ENCODE assay signal across 22 mouse cellular contexts in the genomic region with DNA sequence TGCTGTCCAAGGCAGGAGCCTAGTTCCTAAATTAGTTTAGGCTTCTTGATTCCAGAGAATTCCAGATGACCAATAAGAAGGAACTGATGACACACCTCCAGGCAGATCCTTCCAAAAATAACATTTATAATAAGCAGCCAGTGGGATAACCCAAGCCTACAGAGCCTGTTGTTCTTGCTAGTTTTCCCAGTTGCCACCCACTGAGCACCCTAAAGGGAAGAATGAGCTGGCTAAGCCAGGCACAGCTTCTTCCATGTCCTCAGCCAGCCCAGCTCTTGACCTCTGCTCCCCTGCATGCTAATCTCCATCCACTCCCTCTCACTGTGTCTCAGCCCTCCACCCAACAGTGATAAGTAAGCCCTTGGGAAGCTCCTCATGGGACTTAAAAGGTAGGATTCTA. TPM values are rescaled to one million over a fixed set of nuclear protein-coding genes. Genes with fewer than 3 reads are reported as not detected.
DNase-seq lines count a peak whose midpoint lies in the region; ATAC-seq and TF ChIP-seq lines count a peak whose summit lies in the region.
"Had no signal": no experiment of that assay in that cellular context is flagged by ENCODE, and none has a peak within 500 bp of the region (broad histone marks: within the 10 kb centered on the region; RNA-seq: fewer than 3 reads in every experiment).

No protein-coding gene starts in this region.

- peak; percentile 41; the same call in 1 of the 2 replicates for ATAC-seq in frontal cortex, adult (ENCODE audit: low TSS enrichment)
- no peak for ATAC-seq in monocyte, adult 5-6 weeks (replicated peaks; ENCODE audit: insufficient number of reproducible peaks, low FRiP score, low TSS enrichment, poor library complexity, severe bottlenecking)
- ATAC-seq: forebrain, embryonic 16.5 days; intestine, postnatal 0 days had no signal

- H3K79me2 ChIP-seq in myocyte (ENCODE audit: control insufficient read depth, insufficient read depth), result peaks cover 39% of the 10 kb centered on the region

- H3K4me2 ChIP-seq in myocyte (ENCODE audit: low read depth), result peak overlapping the region; percentile 1
- H3K4me2 ChIP-seq: embryonic facial prominence, embryonic 13.5 days; hindbrain, embryonic 15.5 days had no signal

- H3K4me1 ChIP-seq in thymus, adult 2 months (replicated peaks; ENCODE audit: control insufficient read depth, insufficient read depth, low read length), result peaks cover 27% of the 10 kb centered on the region
- H3K4me1 ChIP-seq: embryonic facial prominence, embryonic 13.5 days; hindbrain, embryonic 15.5 days had no signal

- H3ac ChIP-seq in myocyte (ENCODE audit: control insufficient read depth, insufficient read length), result no peak overlapping the region

- TF ChIP-seq CTCF in thymus, adult 2 months (IDR thresholded peaks at IDR 0.05; ENCODE audit: borderline replicate concordance, control insufficient read depth, extremely low read depth, insufficient read depth, low read length, poor library complexity), result no peak

- intact Hi-C loops in left cerebral cortex, postnatal 4 days (cut with DNase I), result no loop called here
- intact Hi-C loops in left cerebral cortex, postnatal 14 days (cut with DNase I), result no loop called here

- peak overlapping the region; percentile 10 for H3K27ac ChIP-seq in thymus, adult 2 months (ENCODE audit: control insufficient read depth, insufficient read depth, low read length)
- H3K27ac ChIP-seq: embryonic facial prominence, embryonic 13.5 days; hindbrain, embryonic 15.5 days had no signal

- H3K4me3 ChIP-seq in thymus, adult 2 months (ENCODE audit: control insufficient read depth, insufficient read depth, low read length), result no peak overlapping the region
- no peak overlapping the region for H3K4me3 ChIP-seq in myocyte
- H3K4me3 ChIP-seq: embryonic facial prominence, embryonic 13.5 days; hindbrain, embryonic 15.5 days; megakaryocyte, embryonic 14.5 days had no signal

- no peak for TF ChIP-seq POLR2A in thymus, adult 2 months (IDR thresholded peaks at IDR 0.05; ENCODE audit: control insufficient read depth, extremely low read depth, insufficient read depth, low read length, poor library complexity)
- TF ChIP-seq POLR2A in myocyte (IDR thresholded peaks at IDR 0.05; ENCODE audit: insufficient read length, low read depth), result no peak

- H3K27me3 ChIP-seq in thymus, adult 2 months (ENCODE audit: control insufficient read depth, insufficient read depth, low read length), result no peaks in the 10 kb centered on the region
- H3K27me3 ChIP-seq in myocyte (ENCODE audit: control insufficient read depth, insufficient read depth, insufficient read length), result no peaks in the 10 kb centered on the region
- H3K27me3 ChIP-seq: embryonic facial prominence, embryonic 13.5 days; hindbrain, embryonic 15.5 days; megakaryocyte, embryonic 14.5 days had no signal

- DNase-seq in frontal cortex, postnatal 36 days (ENCODE audit: low spot score in 2 of 2), result no peak
- DNase-seq in left cerebral cortex, postnatal 4 days, result peak; percentile 9
- DNase-seq in left cerebral cortex, postnatal 14 days (ENCODE audit: low spot score in 2 of 2), result no peak
- DNase-seq in thymus, adult 2 months, result no peak
- no peak for DNase-seq in thymus, postnatal 25 days
- DNase-seq: adrenal gland, adult 8-10 months; cerebellum, adult 11 months; cerebellum, postnatal 14 days; kidney, postnatal 10 days; liver; lung, postnatal 14 days; right cerebral cortex, postnatal 14 days; spleen, adult 18-20 months; thymus, adult 18-20 months had no signal

- no peaks in the 10 kb centered on the region for H3K36me3 ChIP-seq in thymus, adult 2 months (ENCODE audit: control insufficient read depth, insufficient read depth, low read length)
- H3K36me3 ChIP-seq in myocyte (ENCODE audit: control insufficient read depth, insufficient read depth), result peaks cover 91% of the 10 kb centered on the region
- H3K36me3 ChIP-seq: hindbrain, embryonic 15.5 days had no signal

TF ChIP-seq in myocyte, 11 proteins besides CTCF, POLR2A, EP300 and RAD21:
- TF ChIP-seq E2F4 (IDR thresholded peaks at IDR 0.05; ENCODE audit: insufficient read depth) (no peak), TCF12 (IDR thresholded peaks at IDR 0.05; ENCODE audit: insufficient read depth, poor library complexity, severe bottlenecking) (no peak), TCF3 (IDR thresholded peaks at IDR 0.05; ENCODE audit: insufficient read length, low read depth) (no peak), USF1 (IDR thresholded peaks at IDR 0.05; ENCODE audit: low read depth) (no peak), MAX (IDR thresholded peaks at IDR 0.05; ENCODE audit: low read depth) (no peak), POLR2AphosphoS2 (IDR thresholded peaks at IDR 0.05; ENCODE audit: insufficient read length, low read depth) (no peak), REST (IDR thresholded peaks at IDR 0.05; ENCODE audit: insufficient read depth, insufficient read length) (no peak), SRF (IDR thresholded peaks at IDR 0.05; ENCODE audit: control insufficient read depth, insufficient read length, low read depth) (no peak), CEBPB (IDR thresholded peaks at IDR 0.05; ENCODE audit: insufficient read depth, poor library complexity, severe bottlenecking) (no peak), MYOD1 (IDR thresholded peaks at IDR 0.05; ENCODE audit: control insufficient read depth in 1 of 3, insufficient read length in 2 of 3, low read depth in 2 of 3) (no peak), MYOG (IDR thresholded peaks at IDR 0.05; ENCODE audit: control insufficient read depth in 1 of 3, insufficient read depth in 1 of 3, insufficient read length in 2 of 3, low read depth in 2 of 3) (no peak)

RNA-seq across cellular contexts. Expression of a gene that starts 51.4 kb away (rescaled TPM):
- total RNA-seq in left cerebral cortex, postnatal 4 days (2021), result 10 to 100 TPM; 10.6 to 11.0 TPM
- 1 to 10 TPM; 7.0 to 8.4 TPM for total RNA-seq in left cerebral cortex, postnatal 14 days (2021)
- 17.8 and 19.3 TPM in 2 replicates for polyA plus RNA-seq in thymus, adult 2 months (2012; rRNA removed)
- polyA plus RNA-seq in myocyte (2012; fragmentation: generic; extraction: Trizol), result 77.1 TPM
- total RNA-seq in monocyte, adult 5-6 weeks (2017), result 371 to 440 TPM (median 391 TPM) in 3 replicates

Comparison
In these comparisons a context has a peak if more than half of its experiments do, and no peak if none do; other contexts are left out.
1. RNA of a gene that starts 51.4 kb away (total RNA-seq): 371 to 440 TPM in monocyte, adult 5-6 weeks; 10.6 to 11.0 TPM in left cerebral cortex, postnatal 4 days and 7.0 to 8.4 TPM in left cerebral cortex, postnatal 14 days; every median in the first group is over 10 times any median in the second.